Comparison of ENCODE assay signal across 11 mouse cellular contexts in genomic region chr13:83740771-83741170, GRCm38 (mm10).
DNase-seq lines count a peak whose midpoint lies in the region; ATAC-seq lines count a peak whose summit lies in the region.
"Had no signal": no experiment of that assay in that cellular context is flagged by ENCODE, and none has a peak within 500 bp of the region (broad histone marks: within the 10 kb centered on the region; RNA-seq: fewer than 3 reads in every experiment).

No protein-coding gene starts in this region.

- H3K27me3 ChIP-seq in forebrain, embryonic 13.5 days = no peaks in the 10 kb centered on the region
- peaks cover 57% of the 10 kb centered on the region for H3K27me3 ChIP-seq in midbrain, embryonic 10.5 days (ENCODE audit: low read depth, poor library complexity, severe bottlenecking)

- H3K4me1 ChIP-seq in forebrain, embryonic 13.5 days = peaks cover 25% of the 10 kb centered on the region
- H3K4me1 ChIP-seq in midbrain, embryonic 10.5 days = peaks cover 88% of the 10 kb centered on the region

- H3K9me3 ChIP-seq in forebrain, embryonic 13.5 days (replicated peaks) = no peaks in the 10 kb centered on the region
- no peaks in the 10 kb centered on the region for H3K9me3 ChIP-seq in midbrain, embryonic 10.5 days (replicated peaks)
- H3K9me3 ChIP-seq: heart, embryonic 10.5 days had no signal

- H3K9ac ChIP-seq in forebrain, embryonic 13.5 days = peak overlapping the region; percentile 99
- H3K9ac ChIP-seq: liver, embryonic 14.5 days had no signal

- peaks cover 47% of the 10 kb centered on the region for H3K36me3 ChIP-seq in forebrain, embryonic 13.5 days (ENCODE audit: poor library complexity, severe bottlenecking)
- peaks cover 40% of the 10 kb centered on the region for H3K36me3 ChIP-seq in midbrain, embryonic 10.5 days
- H3K36me3 ChIP-seq: heart, embryonic 10.5 days had no signal

- WGBS in forebrain, embryonic 13.5 days = 2% methylated on average over 4 of the region's 4 CpGs
- 8% methylated on average over 4 of the region's 4 CpGs for WGBS in midbrain, embryonic 10.5 days

- H3K27ac ChIP-seq in forebrain, embryonic 13.5 days = peak overlapping the region; percentile 99
- peak overlapping the region; percentile 88 for H3K27ac ChIP-seq in midbrain, embryonic 10.5 days (replicated peaks)
- H3K27ac ChIP-seq: heart, embryonic 10.5 days; liver, embryonic 14.5 days; stomach, postnatal 0 days had no signal

- H3K4me2 ChIP-seq in forebrain, embryonic 13.5 days = peak overlapping the region; percentile 85

- intact Hi-C loops in gastrocnemius, postnatal 36 days (cut with DNase I) = loop anchor here (5.0 kb wide), 1 partner anchor 237 kb away; no protein-coding TSS in a partner anchor

- H3K4me3 ChIP-seq in forebrain, embryonic 13.5 days = peak overlapping the region; percentile 72
- peak overlapping the region; percentile 85 for H3K4me3 ChIP-seq in midbrain, embryonic 10.5 days
- H3K4me3 ChIP-seq: heart, embryonic 10.5 days had no signal

- no peak for ATAC-seq in forebrain, embryonic 13.5 days
- no peak for ATAC-seq in inflammation-experienced regulatory T-cells, adult 6 months

- DNase-seq in retina, postnatal 1 day = peak; percentile 41
- DNase-seq in retina, embryonic 14.5 days (ENCODE audit: low spot score) = no peak
- no peak for DNase-seq in midbrain, embryonic 10.5 days (ENCODE audit: low spot score)
- no peak for DNase-seq in T-cell, adult 2 months (ENCODE audit: low spot score)
- DNase-seq in gastrocnemius, postnatal 36 days = no peak
- DNase-seq: lung, postnatal 36 days had no signal
